Mouse (Mus musculus) heart, embryonic 16.5 days (tissue): ENCODE results near the gene Pip5k1c. TPM values are rescaled to one million over a fixed set of nuclear protein-coding genes. Genes with fewer than 3 reads are reported as not detected.

Experiments
- ATAC-seq: fragments of 200-750 bp; cut with Nextera tagmentation; replicated peaks from 2 replicates; pipeline ENCODE4 v1.8.0; 2017; ENCODE audit warnings: moderate number of reproducible peaks; ENCODE audit not compliant: insufficient read depth, low FRiP score; ENCODE audit errors: extremely low read depth
- H3K27ac ChIP-seq: fragments of 300-500 bp; sonication (generic); 2 replicates; pipeline ENCODE4 v1.5.1; 2014; ENCODE audit warnings: mild to moderate bottlenecking, low read length, control low read depth, moderate library complexity
- H3K27me3 ChIP-seq: fragments of 300-500 bp; sonication (generic); 2 replicates; pipeline ENCODE4 v1.6.1; 2014; ENCODE audit warnings: low read length, mixed read lengths; ENCODE audit not compliant: control insufficient read depth, insufficient read depth
- H3K36me3 ChIP-seq: fragments of 300-500 bp; sonication (generic); 2 replicates; pipeline ENCODE4 v1.6.1; 2014; ENCODE audit not compliant: control insufficient read depth, insufficient read depth
- H3K4me1 ChIP-seq: fragments of 300-500 bp; sonication (generic); 2 replicates; pipeline ENCODE4 v1.6.1; 2014; ENCODE audit warnings: low read length, mixed read lengths; ENCODE audit not compliant: control insufficient read depth, insufficient read depth
- H3K4me2 ChIP-seq: fragments of 300-500 bp; sonication (generic); 2 replicates; pipeline ENCODE4 v1.6.1; 2014; ENCODE audit warnings: low read depth, mild to moderate bottlenecking, control low read depth, low read length
- H3K4me3 ChIP-seq: fragments of 300-500 bp; sonication (generic); 2 replicates; pipeline ENCODE4 v1.5.1; 2014; ENCODE audit warnings: mild to moderate bottlenecking, control low read depth, low read length
- H3K9ac ChIP-seq: fragments of 300-500 bp; sonication (generic); 2 replicates; pipeline ENCODE4 v1.6.1; 2014; ENCODE audit warnings: low read length, control low read depth
- H3K9me3 ChIP-seq: fragments of 300-500 bp; sonication (generic); replicated peaks from 2 replicates; pipeline ENCODE4 v1.6.1; 2016; ENCODE audit warnings: low read length; ENCODE audit not compliant: control insufficient read depth
- WGBS: fragments of 180-500 bp; shearing (Covaris S2); extraction: QIAGEN DNeasy Blood & Tissue Kit; methylation state at CpG from one replicate; pipeline ENCODE4 v1.1.7; 2014; 5-methylcytosine and 5-hydroxymethylcytosine counted together
- polyA plus RNA-seq: library from polyadenylated mRNA; unstranded; fragments of >200 nt; fragmentation: Nextera tagmentation; extraction: Ambion mirVana; gene quantifications from 2 replicates; pipeline ENCODE4 v1.2.1, GENCODE M21; 2015

Pip5k1c gene
- polyA plus RNA-seq, 1 experiment from 2014 or later: 31.3 TPM

- Histone ChIP-seq H3K4me1 (peaks cover 72% of the 10 kb centered on the region), H3K27me3 (no peaks in the 10 kb centered on the region), H3K9ac (peak overlapping the region; percentile 53), H3K9me3 (no peaks in the 10 kb centered on the region), H3K4me2 (peak overlapping the region; percentile 43), H3K4me3 (no peak overlapping the region), H3K36me3 (no peaks in the 10 kb centered on the region), H3K27ac (peak overlapping the region; percentile 85)
- 30% methylated on average over 10 of the region's 10 CpGs for WGBS
- peak; percentile 49 for ATAC-seq
Observed at GRCm38 (mm10) chr10:81297845-81298244, 5.1 kb downstream of the Pip5k1c start.

- Histone ChIP-seq H3K27ac (peak overlapping the region; percentile 85), H3K27me3 (no peaks in the 10 kb centered on the region), H3K4me3 (no peak overlapping the region), H3K9ac (peak overlapping the region; percentile 53), H3K4me1 (peaks cover 78% of the 10 kb centered on the region), H3K9me3 (no peaks in the 10 kb centered on the region), H3K4me2 (peak overlapping the region; percentile 43; the same call in 1 of the 2 replicates), H3K36me3 (no peaks in the 10 kb centered on the region)
- ATAC-seq: no peak
- 78% methylated on average over 17 of the region's 17 CpGs for WGBS
Observed at GRCm38 (mm10) chr10:81298369-81299100, 5.8 kb downstream of the Pip5k1c start.

- H3K27ac ChIP-seq: no peak overlapping the region; the same call in 1 of the 2 replicates
- peaks cover 75% of the 10 kb centered on the region for H3K4me1 ChIP-seq
- H3K27me3 ChIP-seq: no peaks in the 10 kb centered on the region
- ATAC-seq: no peak
- peak overlapping the region; percentile 48; the same call in 1 of the 2 replicates for H3K9ac ChIP-seq
- no peaks in the 10 kb centered on the region for H3K36me3 ChIP-seq
- H3K4me2 ChIP-seq: no peak overlapping the region
- WGBS: 80% methylated on average over 14 of the region's 14 CpGs
- no peak overlapping the region for H3K4me3 ChIP-seq
- H3K9me3 ChIP-seq: no peaks in the 10 kb centered on the region
Observed at GRCm38 (mm10) chr10:81299585-81300351, 7.0 kb downstream of the Pip5k1c start.

GRCm38 (mm10) chr10:81300352-81300907 is 7.7 kb downstream of the Pip5k1c start:
- WGBS: 73% methylated on average over 9 of the region's 9 CpGs
- Histone ChIP-seq H3K4me1 (peaks cover 69% of the 10 kb centered on the region), H3K4me3 (no peak overlapping the region), H3K4me2 (no peak overlapping the region), H3K9ac (0 out of 2 replicates have a peak overlapping the region, but pooled peaks have one; percentile 26), H3K27me3 (no peaks in the 10 kb centered on the region), H3K9me3 (no peaks in the 10 kb centered on the region), H3K27ac (no peak overlapping the region), H3K36me3 (no peaks in the 10 kb centered on the region)
- no peak for ATAC-seq

GRCm38 (mm10) chr10:81301321-81301720 is 8.6 kb downstream of the Pip5k1c start:
- Histone ChIP-seq H3K9ac (no peak overlapping the region), H3K27me3 (no peaks in the 10 kb centered on the region), H3K36me3 (0 out of 2 replicates have a peak, but pooled peaks cover 5% of the 10 kb centered on the region), H3K4me1 (peaks cover 67% of the 10 kb centered on the region), H3K4me2 (no peak overlapping the region), H3K9me3 (no peaks in the 10 kb centered on the region), H3K4me3 (no peak overlapping the region), H3K27ac (no peak overlapping the region)
- ATAC-seq: no peak
- WGBS: 79% methylated on average over 9 of the region's 9 CpGs

- Histone ChIP-seq H3K27me3 (no peaks in the 10 kb centered on the region), H3K4me2 (peak overlapping the region; percentile 26), H3K9ac (peak overlapping the region; percentile 45; the same call in 1 of the 2 replicates), H3K27ac (peak overlapping the region; percentile 49), H3K4me3 (no peak overlapping the region), H3K4me1 (peaks cover 64% of the 10 kb centered on the region), H3K36me3 (peaks cover 10% of the 10 kb centered on the region), H3K9me3 (no peaks in the 10 kb centered on the region)
- WGBS: 51% methylated on average over 4 of the region's 4 CpGs
- ATAC-seq: no peak
Observed at GRCm38 (mm10) chr10:81302288-81302687, 9.5 kb downstream of the Pip5k1c start.

- H3K9ac ChIP-seq: peak overlapping the region; percentile 45
- H3K4me2 ChIP-seq: peak overlapping the region; percentile 26
- H3K27me3 ChIP-seq: no peaks in the 10 kb centered on the region
- 23% methylated on average over 14 of the region's 14 CpGs for WGBS
- H3K9me3 ChIP-seq: no peaks in the 10 kb centered on the region
- no peak overlapping the region for H3K4me3 ChIP-seq
- ATAC-seq: 0 out of 2 replicates have a peak, but pooled peaks have one; percentile 12
- H3K4me1 ChIP-seq: peaks cover 59% of the 10 kb centered on the region
- H3K27ac ChIP-seq: peak overlapping the region; percentile 49
- H3K36me3 ChIP-seq: peaks cover 15% of the 10 kb centered on the region
Observed at GRCm38 (mm10) chr10:81302781-81303218, 10.0 kb downstream of the Pip5k1c start.

GRCm38 (mm10) chr10:81303258-81303657 is 10.5 kb downstream of the Pip5k1c start:
- Histone ChIP-seq H3K4me1 (peaks cover 55% of the 10 kb centered on the region), H3K27ac (peak overlapping the region; percentile 49), H3K4me2 (peak overlapping the region; percentile 26), H3K27me3 (no peaks in the 10 kb centered on the region), H3K9ac (peak overlapping the region; percentile 45), H3K36me3 (peaks cover 20% of the 10 kb centered on the region), H3K4me3 (no peak overlapping the region), H3K9me3 (no peaks in the 10 kb centered on the region)
- 51% methylated on average over 10 of the region's 10 CpGs for WGBS
- no peak for ATAC-seq
